Mouse (Mus musculus): Measurements from ENCODE around the gene Psd. TPM values are rescaled to one million over a fixed set of nuclear protein-coding genes. Genes with fewer than 3 reads are reported as not detected.
A peak's percentile ranks its signal among the peaks of the same experiment; 100 is the strongest.

Gene Psd
- polyA plus RNA-seq, 1 experiment: 53.7 TPM

GRCm38 (mm10) chr19:46320076-46320785 is 6.7 kb downstream of the Psd start:
- no peak overlapping the region for H3K27ac ChIP-seq (ENCODE audit: control insufficient read depth, insufficient read depth, low read depth, low read length)

GRCm38 (mm10) chr19:46318586-46319378 is 8.2 kb downstream of the Psd start:
- H3K27ac ChIP-seq (ENCODE audit: control insufficient read depth, insufficient read depth, low read depth, low read length): no peak overlapping the region
- H3K4me1 ChIP-seq (ENCODE audit: control insufficient read depth, insufficient read depth, low read length): peaks cover 23% of the 10 kb centered on the region
- TF ChIP-seq CTCF (IDR thresholded peaks at IDR 0.05; ENCODE audit: control insufficient read depth, insufficient read depth, insufficient replicate concordance, low read depth, low read length) (no peak), POLR2A (IDR thresholded peaks at IDR 0.05; ENCODE audit: control insufficient read depth, low read depth, low read length) (no peak)
- peak overlapping the region; percentile 75 for H3K4me3 ChIP-seq (ENCODE audit: control insufficient read depth, low read depth, low read length)
- peaks cover 3% of the 10 kb centered on the region; the same call in 1 of the 2 replicates for H3K27me3 ChIP-seq (ENCODE audit: control insufficient read depth, insufficient read depth, low read length)
- H3K36me3 ChIP-seq (ENCODE audit: control insufficient read depth, insufficient read depth, low read length): no peaks in the 10 kb centered on the region

More at GRCm38 (mm10) chr19:46320076-46320785, 6.7 kb downstream of the Psd start:
- H3K27me3 ChIP-seq (ENCODE audit: control insufficient read depth, insufficient read depth, low read length): peaks cover 3% of the 10 kb centered on the region; the same call in 1 of the 2 replicates
- peak overlapping the region; percentile 70 for H3K4me3 ChIP-seq (ENCODE audit: control insufficient read depth, low read depth, low read length)
- no peaks in the 10 kb centered on the region for H3K36me3 ChIP-seq (ENCODE audit: control insufficient read depth, insufficient read depth, low read length)
- TF ChIP-seq POLR2A (IDR thresholded peaks at IDR 0.05; ENCODE audit: control insufficient read depth, low read depth, low read length) (no peak), CTCF (IDR thresholded peaks at IDR 0.05; ENCODE audit: control insufficient read depth, insufficient read depth, insufficient replicate concordance, low read depth, low read length) (no peak)
- peaks cover 20% of the 10 kb centered on the region for H3K4me1 ChIP-seq (ENCODE audit: control insufficient read depth, insufficient read depth, low read length)

- TF ChIP-seq CTCF (IDR thresholded peaks at IDR 0.05; ENCODE audit: control insufficient read depth, insufficient read depth, insufficient replicate concordance, low read depth, low read length) (no peak), POLR2A (IDR thresholded peaks at IDR 0.05; ENCODE audit: control insufficient read depth, low read depth, low read length) (no peak)
- peak overlapping the region; percentile 75 for H3K4me3 ChIP-seq (ENCODE audit: control insufficient read depth, low read depth, low read length)
- no peak overlapping the region for H3K27ac ChIP-seq (ENCODE audit: control insufficient read depth, insufficient read depth, low read depth, low read length)
- H3K27me3 ChIP-seq (ENCODE audit: control insufficient read depth, insufficient read depth, low read length): peaks cover 3% of the 10 kb centered on the region; the same call in 1 of the 2 replicates
- H3K36me3 ChIP-seq (ENCODE audit: control insufficient read depth, insufficient read depth, low read length): no peaks in the 10 kb centered on the region
- H3K4me1 ChIP-seq (ENCODE audit: control insufficient read depth, insufficient read depth, low read length): peaks cover 23% of the 10 kb centered on the region
Observed at GRCm38 (mm10) chr19:46318031-46318471, 8.9 kb downstream of the Psd start.

GRCm38 (mm10) chr19:46317546-46317885 is 9.4 kb downstream of the Psd start:
- H3K27me3 ChIP-seq (ENCODE audit: control insufficient read depth, insufficient read depth, low read length): peaks cover 3% of the 10 kb centered on the region; the same call in 1 of the 2 replicates
- peaks cover 23% of the 10 kb centered on the region for H3K4me1 ChIP-seq (ENCODE audit: control insufficient read depth, insufficient read depth, low read length)
- no peaks in the 10 kb centered on the region for H3K36me3 ChIP-seq (ENCODE audit: control insufficient read depth, insufficient read depth, low read length)
- H3K27ac ChIP-seq (ENCODE audit: control insufficient read depth, insufficient read depth, low read depth, low read length): no peak overlapping the region
- TF ChIP-seq POLR2A (IDR thresholded peaks at IDR 0.05; ENCODE audit: control insufficient read depth, low read depth, low read length): no peak
- peak overlapping the region; percentile 79 for H3K4me3 ChIP-seq (ENCODE audit: control insufficient read depth, low read depth, low read length)

- Histone ChIP-seq H3K4me1 (ENCODE audit: control insufficient read depth, insufficient read depth, low read length) (peaks cover 23% of the 10 kb centered on the region), H3K27ac (ENCODE audit: control insufficient read depth, insufficient read depth, low read depth, low read length) (no peak overlapping the region), H3K4me3 (ENCODE audit: control insufficient read depth, low read depth, low read length) (peak overlapping the region; percentile 79), H3K36me3 (ENCODE audit: control insufficient read depth, insufficient read depth, low read length) (no peaks in the 10 kb centered on the region), H3K27me3 (ENCODE audit: control insufficient read depth, insufficient read depth, low read length) (peaks cover 3% of the 10 kb centered on the region; the same call in 1 of the 2 replicates)
- no peak for TF ChIP-seq CTCF (IDR thresholded peaks at IDR 0.05; ENCODE audit: control insufficient read depth, insufficient read depth, insufficient replicate concordance, low read depth, low read length)
- TF ChIP-seq POLR2A (IDR thresholded peaks at IDR 0.05; ENCODE audit: control insufficient read depth, low read depth, low read length): no peak
Observed at GRCm38 (mm10) chr19:46316846-46317545, 10.0 kb downstream of the Psd start.

GRCm38 (mm10) chr19:46315752-46316610 is 11.0 kb downstream of the Psd start:
- H3K27me3 ChIP-seq (ENCODE audit: control insufficient read depth, insufficient read depth, low read length): peaks cover 3% of the 10 kb centered on the region; the same call in 1 of the 2 replicates
- TF ChIP-seq CTCF (IDR thresholded peaks at IDR 0.05; ENCODE audit: control insufficient read depth, insufficient read depth, insufficient replicate concordance, low read depth, low read length): no peak
- no peak for TF ChIP-seq POLR2A (IDR thresholded peaks at IDR 0.05; ENCODE audit: control insufficient read depth, low read depth, low read length)
- H3K4me3 ChIP-seq (ENCODE audit: control insufficient read depth, low read depth, low read length): no peak overlapping the region
- peaks cover 23% of the 10 kb centered on the region for H3K4me1 ChIP-seq (ENCODE audit: control insufficient read depth, insufficient read depth, low read length)
- H3K36me3 ChIP-seq (ENCODE audit: control insufficient read depth, insufficient read depth, low read length): no peaks in the 10 kb centered on the region
- H3K27ac ChIP-seq (ENCODE audit: control insufficient read depth, insufficient read depth, low read depth, low read length): no peak overlapping the region
